ENCODE assay signal across 8 mouse cellular contexts in genomic region chr12:116404012-116404679, GRCm38 (mm10). TPM values are rescaled to one million over a fixed set of nuclear protein-coding genes. Genes with fewer than 3 reads are reported as not detected.
A peak's percentile ranks its signal among the peaks of the same experiment; 100 is the strongest.
DNase-seq lines count a peak whose midpoint lies in the region; ATAC-seq and TF ChIP-seq lines count a peak whose summit lies in the region.

No protein-coding gene starts in this region.

- H3K27ac ChIP-seq in gastrocnemius, adult 2 months: no peak overlapping the region; the same call in 1 of the 2 replicates
- no peak overlapping the region for H3K27ac ChIP-seq in heart, postnatal 0 days (ENCODE audit: low read depth)
- H3K27ac ChIP-seq in limb, embryonic 15.5 days: no peak overlapping the region; the same call in 1 of the 2 replicates

- peaks cover 11% of the 10 kb centered on the region; the same call in 1 of the 2 replicates for H3K4me1 ChIP-seq in heart, postnatal 0 days (ENCODE audit: control insufficient read depth, insufficient read depth)
- peaks cover 16% of the 10 kb centered on the region; the same call in 1 of the 2 replicates for H3K4me1 ChIP-seq in limb, embryonic 15.5 days

- ATAC-seq in heart, postnatal 0 days (ENCODE audit: insufficient read depth, low read depth): no peak
- no peak for ATAC-seq in limb, embryonic 15.5 days (ENCODE audit: insufficient number of reproducible peaks, low FRiP score, low TSS enrichment, low read depth)

- no peak for TF ChIP-seq EP300 in heart, postnatal 0 days (IDR thresholded peaks at IDR 0.05; ENCODE audit: low read depth)

- peak overlapping the region; percentile 98 for H3K4me3 ChIP-seq in gastrocnemius, adult 2 months
- H3K4me3 ChIP-seq in heart, postnatal 0 days (ENCODE audit: low read depth, low read length): no peak overlapping the region
- H3K4me3 ChIP-seq in limb, embryonic 15.5 days: peak overlapping the region; percentile 86

- 93% methylated on average over 18 of the region's 18 CpGs for WGBS in heart, postnatal 0 days
- 97% methylated on average over 18 of the region's 18 CpGs for WGBS in limb, embryonic 15.5 days

- no peaks in the 10 kb centered on the region for H3K27me3 ChIP-seq in heart, postnatal 0 days (ENCODE audit: control insufficient read depth, insufficient read depth, low read length)
- no peaks in the 10 kb centered on the region for H3K27me3 ChIP-seq in limb, embryonic 15.5 days
- H3K27me3 ChIP-seq in splenic B cell, adult 2 months (ENCODE audit: control insufficient read depth, insufficient read depth, low read length, poor library complexity, severe bottlenecking): no peaks in the 10 kb centered on the region

- TF ChIP-seq CTCF in gastrocnemius, adult 2 months (IDR thresholded peaks at IDR 0.05): no peak
- no peak for TF ChIP-seq CTCF in heart, postnatal 0 days (IDR thresholded peaks at IDR 0.05; ENCODE audit: low read depth)

- peak; percentile 20 for DNase-seq in gastrocnemius, adult 2 months
- DNase-seq in gastrocnemius, postnatal 25 days: no peak
- DNase-seq in CD8-positive naive resting alpha-beta T cell, adult 2 months (ENCODE audit: low read depth in 2 of 2, low spot score in 2 of 2): peak; percentile 0 to 2
- DNase-seq in cerebellum, adult 9-11 months: peak; percentile 63
- DNase-seq in heart, postnatal 0 days (ENCODE audit: low spot score): no peak
- peak; percentile 5 for DNase-seq in splenic B cell, adult 2 months (ENCODE audit: low read depth, low spot score)
- no peak for DNase-seq in c-Kit-positive CD71-positive TER-119-positive erythroid progenitor cells, embryonic 14.5 days (ENCODE audit: low spot score)

- H3K4me2 ChIP-seq in heart, postnatal 0 days (ENCODE audit: low read depth, low read length): peak overlapping the region; percentile 95; the same call in 1 of the 2 replicates
- H3K4me2 ChIP-seq in limb, embryonic 15.5 days: peak overlapping the region; percentile 90

- intact Hi-C loops in gastrocnemius, adult 2 months (cut with DNase I): no loop called here

- H3K36me3 ChIP-seq in heart, postnatal 0 days (replicated peaks; ENCODE audit: control insufficient read depth, insufficient read depth, low read length): peaks cover 11% of the 10 kb centered on the region
- H3K36me3 ChIP-seq in limb, embryonic 15.5 days: peaks cover 18% of the 10 kb centered on the region
- H3K36me3 ChIP-seq in splenic B cell, adult 2 months (ENCODE audit: control insufficient read depth, insufficient read depth, low read length, poor library complexity, severe bottlenecking): no peaks in the 10 kb centered on the region

- peaks cover 11% of the 10 kb centered on the region for H3K9me3 ChIP-seq in heart, postnatal 0 days (replicated peaks; ENCODE audit: control insufficient read depth, low read length)
- 0 out of 2 replicates have a peak, but pooled peaks cover 5% of the 10 kb centered on the region for H3K9me3 ChIP-seq in limb, embryonic 15.5 days

- H3K9ac ChIP-seq in heart, postnatal 0 days (replicated peaks; ENCODE audit: low read depth, low read length): no peak overlapping the region
- peak overlapping the region; percentile 20; the same call in 1 of the 2 replicates for H3K9ac ChIP-seq in limb, embryonic 15.5 days

RNA-seq across cellular contexts. Expression of gene Ncapg2, which starts 1.1 kb away (rescaled TPM):
- 1 to 10 TPM; 1.1 to 1.2 TPM for total RNA-seq in gastrocnemius, adult 2 months (2021)
- 1 to 10 TPM; 1.5 to 2.3 TPM for total RNA-seq in gastrocnemius, postnatal 25 days (2021)
- 24.0 and 27.1 TPM in 2 replicates for total RNA-seq in heart, postnatal 0 days (2014; rRNA removed; ENCODE audit: low replicate concordance)
- 7.1 TPM in 2 replicates for polyA plus RNA-seq in heart, postnatal 0 days (2015; fragmentation: Nextera tagmentation; extraction: Ambion mirVana)
- 28.4 and 33.8 TPM in 2 replicates for polyA plus RNA-seq in limb, embryonic 15.5 days (2015; fragmentation: Nextera tagmentation; extraction: Ambion mirVana)

Comparison
In these comparisons a context has a peak if more than half of its experiments do, and no peak if none do; other contexts are left out.
1. DNase-seq: peak in gastrocnemius, adult 2 months (single experiment), CD8-positive naive resting alpha-beta T cell, adult 2 months (2 of 2), cerebellum, adult 9-11 months (single experiment) and splenic B cell, adult 2 months (single experiment); none in gastrocnemius, postnatal 25 days (single experiment), heart, postnatal 0 days (single experiment) and c-Kit-positive CD71-positive TER-119-positive erythroid progenitor cells, embryonic 14.5 days (single experiment).